Mouse (Mus musculus) left cerebral cortex, postnatal 14 days (tissue): Measurements from ENCODE around the gene Insrr. TPM values are rescaled to one million over a fixed set of nuclear protein-coding genes. Genes with fewer than 3 reads are reported as not detected.
"Not testable (repeated sequence)": the region's sequence is repeated elsewhere in the genome, so short reads cannot be mapped to it uniquely, and the experiment has no call there.

ENCODE experiments used
- DNase-seq, 2 experiments: peaks; one replicate each; pipeline ENCODE4 v3.0.0; 2021 to 2022; ENCODE audit warnings: low spot score in 2 of 2, mixed read lengths in 1 of 2
- intact Hi-C: fragments of 180-260 bp; cut with DNase I; formaldehyde crosslinking; loops from one replicate; pipeline ENCODE4 v1.15.1; 2025
- total RNA-seq, 2 experiments: library from RNA; stranded (reverse); gene quantifications; 2 replicates each; pipeline ENCODE4 v1.2.3; 2021

Gene Insrr
- total RNA-seq, 2 experiments from 2014 or later, result 0.57 to 0.66 TPM

DNA sequence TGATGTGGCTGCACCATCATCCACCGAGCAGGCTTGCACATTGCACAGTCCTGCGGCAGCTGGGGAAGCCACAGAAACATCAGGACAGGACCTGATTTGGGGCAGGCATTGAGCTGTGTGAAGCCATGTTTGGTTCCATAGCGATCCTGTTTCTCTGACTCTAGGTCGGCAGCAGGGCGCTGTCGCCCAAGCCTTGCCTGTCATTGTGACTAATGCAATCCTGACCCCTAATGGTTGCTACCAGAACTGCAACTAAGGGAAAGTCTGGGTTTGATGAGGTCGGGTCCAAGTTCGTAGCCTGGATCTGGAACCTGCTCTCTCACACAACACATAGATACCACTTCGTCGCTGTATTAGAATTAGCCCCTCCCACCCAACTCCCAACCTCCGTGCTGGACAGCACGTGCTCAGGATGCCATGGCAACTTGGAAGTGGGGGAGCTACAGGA is 19.9 kb downstream of the Insrr start:
- intact Hi-C loops, result loop anchor here (5.0 kb wide), 1 partner anchor 44 kb away; no protein-coding TSS in a partner anchor
- peak; percentile 70 to 77 for DNase-seq

GRCm38 (mm10) chr3:87818226-87818625 is 21.5 kb downstream of the Insrr start:
- DNase-seq, result no peak
- intact Hi-C loops, result loop anchor here (5.0 kb wide), 1 partner anchor 46 kb away; no protein-coding TSS in a partner anchor

GRCm38 (mm10) chr3:87824206-87824605 is 27.5 kb downstream of the Insrr start, which contains the start of gene Pear1:
Pear1 (minus strand) TSS chr3:87824306.
- intact Hi-C loops, DNase-seq: not testable (repeated sequence)

DNA sequence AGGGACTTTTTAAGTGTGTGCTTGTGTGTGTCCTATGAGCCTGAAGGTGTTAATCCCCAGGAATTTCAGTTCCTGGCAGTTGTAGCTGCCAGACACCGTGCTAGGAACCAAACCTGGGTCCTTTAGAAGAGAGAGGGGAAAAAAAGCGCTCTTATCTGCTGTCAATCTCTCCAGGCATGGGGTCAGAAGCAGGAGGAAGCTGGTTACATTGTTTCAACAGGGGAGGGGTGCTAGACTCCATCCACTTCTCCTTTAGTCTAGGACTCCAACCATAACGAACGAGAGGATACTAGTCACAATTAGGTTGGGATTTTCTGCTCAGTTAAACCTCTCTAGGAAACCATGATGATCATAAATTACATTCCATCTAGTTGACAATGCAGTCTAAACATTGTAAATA is 31.7 kb downstream of the Insrr start:
- intact Hi-C loops, result no loop called here
- DNase-seq, result no peak

- DNase-seq, result no peak
These were observed 32.3 kb downstream of the Insrr start for GRCm38 (mm10) chr3:87829025-87829424.

GRCm38 (mm10) chr3:87832109-87832859 is 35.5 kb downstream of the Insrr start:
- intact Hi-C loops, result no loop called here
- no peak for DNase-seq

More at GRCm38 (mm10) chr3:87829025-87829424, 32.3 kb downstream of the Insrr start:
- intact Hi-C loops, result no loop called here

GRCm38 (mm10) chr3:87833482-87833881 is 36.7 kb downstream of the Insrr start:
- intact Hi-C loops, result no loop called here

DNA sequence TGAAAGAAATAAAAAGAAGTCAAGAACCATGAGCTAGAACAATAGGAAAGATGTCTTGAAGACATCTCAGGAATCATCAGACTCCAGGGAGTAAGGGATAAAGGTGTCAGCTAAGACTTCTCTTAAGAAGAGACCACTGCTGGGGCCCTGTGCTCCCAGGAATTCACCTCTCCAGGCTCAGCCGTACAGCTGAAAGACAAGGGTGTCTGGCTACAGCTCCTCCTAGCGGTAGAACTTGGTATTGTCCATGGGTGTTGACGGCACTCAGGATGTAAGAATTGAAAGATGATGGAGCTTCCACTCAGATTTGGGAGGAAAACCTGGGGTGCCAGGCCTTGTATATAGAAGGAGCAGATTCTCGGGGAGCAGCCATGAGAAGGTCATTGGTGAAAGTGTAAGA is 41.9 kb downstream of the Insrr start:
- peak; percentile 71 to 83 for DNase-seq
- intact Hi-C loops, result loop anchor here (5.0 kb wide), 3 partner anchors 41 to 81 kb away; partner anchors contain the start of genes Insrr and Ntrk1

More at GRCm38 (mm10) chr3:87833482-87833881, 36.7 kb downstream of the Insrr start:
- no peak for DNase-seq

DNA sequence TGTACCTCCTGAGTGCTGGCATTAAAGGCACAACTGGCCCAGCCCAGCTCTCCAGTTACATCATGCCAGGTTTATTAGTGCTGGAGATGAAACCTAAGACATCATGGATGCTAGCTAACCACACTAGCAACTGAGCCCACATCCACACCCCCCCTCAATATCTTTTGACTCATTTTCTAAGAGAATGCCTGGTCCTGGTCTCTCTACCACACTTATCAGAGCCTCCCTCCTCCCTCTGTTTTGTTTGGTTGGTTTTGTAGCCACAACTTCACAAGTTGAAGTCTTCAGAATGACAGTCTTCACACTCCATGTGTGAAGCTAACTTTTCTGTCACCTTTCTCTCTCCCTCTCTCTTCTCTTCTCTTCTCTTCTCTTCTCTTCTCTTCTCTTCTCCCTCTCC is 44.1 kb downstream of the Insrr start:
- intact Hi-C loops, result no loop called here
- DNase-seq, result no peak

- intact Hi-C loops, result no loop called here
- no peak for DNase-seq
These were observed 48.2 kb downstream of the Insrr start for GRCm38 (mm10) chr3:87844981-87845380.

GRCm38 (mm10) chr3:87846186-87846585 is 49.4 kb downstream of the Insrr start:
- intact Hi-C loops, result no loop called here
- DNase-seq, result no peak

DNA sequence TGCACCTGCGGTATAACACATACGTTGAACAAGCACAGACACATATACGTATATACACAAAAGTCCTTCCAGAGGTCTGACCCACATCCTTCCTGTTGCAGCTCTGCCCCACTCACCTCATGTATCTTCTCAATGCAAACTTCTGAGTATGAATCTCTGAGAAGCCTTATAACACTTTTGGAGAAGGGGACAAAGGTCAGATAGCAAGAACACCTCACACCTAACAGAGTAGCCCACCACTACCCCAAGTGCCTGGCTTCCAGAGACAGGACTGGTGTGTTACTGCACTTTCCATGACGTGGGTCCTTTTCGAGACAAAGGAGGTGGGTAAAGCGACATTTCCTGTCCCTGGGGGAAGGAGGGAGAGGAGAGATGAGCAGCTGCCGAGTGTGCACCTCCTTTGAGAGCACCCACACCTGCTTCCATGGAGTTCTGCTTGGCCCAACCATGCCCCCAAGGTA is 49.9 kb downstream of the Insrr start, which contains the start of gene Sh2d2a:
TSS of gene Sh2d2a (plus strand) at position 106 of the 461 bp plus-strand sequence.
- intact Hi-C loops, result no loop called here
- no peak for DNase-seq

DNA sequence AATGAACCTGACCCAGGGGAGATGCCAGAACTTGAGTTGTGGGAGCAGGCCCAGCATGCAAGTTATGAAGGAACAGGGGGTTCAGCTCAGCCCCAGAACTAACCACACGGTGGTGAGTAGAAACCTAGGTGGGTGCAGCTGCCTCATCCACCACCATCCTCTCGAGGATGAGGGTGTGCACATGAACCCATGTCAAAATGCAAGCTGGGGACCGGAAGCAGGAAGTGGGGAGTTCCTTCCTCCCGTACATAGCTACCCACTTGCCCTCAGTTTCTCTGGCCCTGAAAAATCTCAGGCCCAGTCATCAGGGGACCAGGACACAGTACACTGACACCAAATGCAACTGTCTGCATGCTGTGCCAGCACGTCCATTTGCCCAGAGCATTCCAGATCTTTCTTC is 50.9 kb downstream of the Insrr start:
- no peak for DNase-seq
- intact Hi-C loops, result no loop called here

DNA sequence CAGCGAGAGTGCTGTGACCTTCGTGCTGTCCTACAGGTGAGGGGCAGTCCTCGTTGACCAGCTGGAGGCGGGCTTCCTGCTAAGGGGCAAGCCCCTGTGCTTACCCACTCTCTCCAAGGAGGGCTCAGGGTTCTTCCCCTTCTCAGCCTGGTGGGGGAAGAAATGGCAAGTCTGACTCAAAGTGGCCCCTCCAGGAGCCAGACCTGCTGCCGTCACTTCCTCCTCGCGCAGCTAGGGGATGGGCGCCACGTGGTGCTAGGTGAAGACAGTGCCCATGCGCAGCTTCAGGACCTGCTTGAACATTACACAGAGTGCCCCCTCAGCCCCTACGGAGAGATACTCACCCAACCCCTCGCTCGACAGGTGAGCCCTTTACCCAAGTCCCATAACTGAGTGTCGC is 52.4 kb downstream of the Insrr start:
- intact Hi-C loops, result no loop called here
- DNase-seq, result no peak

GRCm38 (mm10) chr3:87854795-87855568 is 58.2 kb downstream of the Insrr start:
- intact Hi-C loops, result loop anchor here (5.0 kb wide), 1 partner anchor 83 kb away; no protein-coding TSS in a partner anchor
- peak; percentile 11 to 22 for DNase-seq

DNA sequence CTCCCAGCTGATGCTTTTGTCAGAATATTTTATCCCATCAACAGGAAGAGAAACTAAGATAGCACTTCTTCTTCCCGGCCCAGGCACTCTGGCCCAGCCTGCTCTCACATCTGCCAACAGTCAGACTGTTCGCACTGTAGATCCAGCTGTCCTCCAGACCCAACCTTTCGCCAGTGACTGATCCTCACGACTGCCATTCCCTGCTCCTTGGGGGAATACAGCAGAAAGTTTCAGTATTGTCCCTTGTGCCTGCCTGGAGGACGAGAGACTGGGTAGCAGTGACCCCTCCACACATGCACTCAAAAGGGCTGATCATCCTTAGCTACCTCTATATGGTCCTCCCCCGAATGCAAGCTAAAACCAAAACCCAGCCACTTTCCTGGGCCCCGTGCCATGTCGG is 59.2 kb downstream of the Insrr start:
- intact Hi-C loops, result loop anchor here (5.0 kb wide), 1 partner anchor 84 kb away; no protein-coding TSS in a partner anchor
- no peak for DNase-seq

DNA sequence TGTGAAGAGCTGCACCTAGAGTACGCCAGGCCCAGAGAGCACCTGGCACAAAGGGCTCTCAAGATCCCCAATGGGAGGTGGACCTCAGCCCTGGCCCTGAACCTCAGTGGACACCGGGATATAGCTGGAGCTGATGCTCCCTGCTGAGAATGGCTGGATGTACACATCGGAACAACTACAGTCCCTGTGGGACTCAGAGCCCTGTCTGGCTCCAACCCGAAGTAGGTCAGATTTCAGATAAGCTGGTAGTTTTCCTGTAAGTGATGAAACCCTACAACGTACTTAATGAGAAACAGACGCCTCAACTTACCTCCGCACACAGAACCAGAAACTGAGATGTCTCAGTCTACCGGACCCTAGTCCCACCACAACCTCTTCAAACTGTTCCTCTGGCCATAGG is 60.9 kb downstream of the Insrr start:
- intact Hi-C loops, result loop anchor here (5.0 kb wide), 1 partner anchor 85 kb away; no protein-coding TSS in a partner anchor
- DNase-seq, result no peak

- intact Hi-C loops, result loop anchor here (5.0 kb wide), 1 partner anchor 88 kb away; no protein-coding TSS in a partner anchor
- DNase-seq, result peak; percentile 79 to 80
These were observed 63.1 kb downstream of the Insrr start for GRCm38 (mm10) chr3:87859813-87860212.

DNA sequence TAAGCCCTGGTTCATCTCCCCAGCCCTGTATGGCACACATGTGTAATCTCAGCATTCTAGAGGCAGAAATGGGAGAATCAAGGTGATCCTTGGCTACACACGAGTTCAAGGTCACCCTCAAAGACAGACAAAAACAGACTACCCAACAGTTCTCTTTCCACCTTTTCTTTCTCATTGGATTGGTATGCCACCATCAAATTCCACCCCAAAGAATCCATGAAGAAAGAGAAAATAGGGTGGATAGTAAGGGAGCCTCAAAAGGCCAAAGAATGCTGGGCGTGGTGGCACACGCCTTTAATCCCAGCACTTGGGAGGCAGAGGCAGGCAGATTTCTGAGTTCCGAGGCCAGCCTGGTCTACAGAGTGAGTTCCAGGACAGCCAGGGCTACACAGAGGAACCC is 67.4 kb downstream of the Insrr start:
- intact Hi-C loops, DNase-seq: not testable (repeated sequence)
